Mouse (Mus musculus): ENCODE measurements around the gene Gm2012.
"Not testable (repeated sequence)": the region's sequence is repeated elsewhere in the genome, so short reads cannot be mapped to it uniquely, and the experiment has no call there.

The Gm2012 gene

DNA sequence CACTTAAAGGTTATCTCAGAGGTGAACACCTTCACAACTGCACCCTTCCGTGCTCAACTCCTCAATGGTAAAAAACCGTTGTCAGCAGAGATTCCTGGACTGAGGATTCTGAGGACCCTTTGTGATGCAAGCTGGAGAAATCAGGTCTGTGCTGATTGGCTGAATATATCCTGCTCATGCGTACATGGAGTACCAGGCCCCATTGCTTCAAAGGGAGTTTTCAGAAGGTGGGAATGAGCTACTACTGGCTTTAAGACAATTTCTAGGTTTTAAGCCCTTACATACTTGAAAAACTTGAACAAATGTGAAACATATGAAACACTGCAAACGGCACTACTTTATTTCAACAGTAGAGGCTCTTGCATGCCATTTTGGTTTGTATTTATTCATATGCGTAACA lies at the start of gene Gm2012:
Gene Gm2012 (minus strand): TSS at position 101 of the 400 bp plus-strand sequence.
- not testable (repeated sequence) for DNase-seq (ENCODE audit: low read depth, low spot score)

DNA sequence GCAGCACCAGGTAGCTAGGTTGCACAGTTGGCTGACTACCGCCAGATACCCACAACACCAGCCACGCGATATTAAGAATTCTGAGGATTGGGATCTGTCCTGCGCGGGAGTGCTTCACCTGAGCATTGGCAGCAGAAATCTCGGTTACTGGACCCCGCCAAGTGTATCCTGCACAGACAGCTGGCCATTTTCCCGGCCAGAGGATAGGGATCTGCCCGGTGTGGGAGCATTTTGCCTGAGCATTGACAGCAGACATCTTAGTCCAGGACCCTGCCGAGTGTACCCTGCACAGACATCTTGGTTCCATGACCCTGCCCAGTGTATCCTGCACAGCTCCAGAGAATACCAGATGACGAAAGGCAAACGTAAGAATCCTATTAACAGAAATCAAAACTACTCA lies 72.0 kb downstream of the Gm2012 start:
- not testable (repeated sequence) for DNase-seq (ENCODE audit: low read depth, low spot score)

All from CD4-positive, CD25-positive, alpha-beta regulatory T cell, adult 2 months (primary cell).